Mouse (Mus musculus): ENCODE measurements at regions not wholly inside any gene's neighbourhood (a gene's known extent, or its start where the extent isn't known, plus 50 kb on each side); places are given as distances from the start of the nearest gene placed in this dataset.

- Histone ChIP-seq H3K79me2 (ENCODE audit: control insufficient read depth, insufficient read depth, low read length) (no peaks in the 10 kb centered on the region), H3K27me3 (ENCODE audit: control insufficient read depth, insufficient read depth, low read length) (no peaks in the 10 kb centered on the region; the same call in 1 of the 2 replicates), H3K36me3 (ENCODE audit: control insufficient read depth, insufficient read depth, low read length) (no peaks in the 10 kb centered on the region), H3K27ac (replicated peaks; ENCODE audit: insufficient read depth, low read depth, low read length) (no peak overlapping the region), H3K4me1 (ENCODE audit: control insufficient read depth, insufficient read depth, low read length) (no peaks in the 10 kb centered on the region), H3K4me3 (ENCODE audit: insufficient read depth, low read depth, low read length) (no peak overlapping the region), H3K9ac (ENCODE audit: low read depth, low read length) (no peak overlapping the region)
- 88% methylated on average over 2 of the region's 2 CpGs for WGBS
- TF ChIP-seq CTCF (IDR thresholded peaks at IDR 0.05; ENCODE audit: low read depth, low read length): no peak
- TF ChIP-seq POLR2A (IDR thresholded peaks at IDR 0.05; ENCODE audit: extremely low read depth, insufficient read depth, low read length): no peak
- DNase-seq (ENCODE audit: extremely low read depth, low read depth, low spot score): no peak
Measured at GRCm38 (mm10) chr13:60011092-60011491, 166.1 kb downstream of the Gas1 start.

DNA sequence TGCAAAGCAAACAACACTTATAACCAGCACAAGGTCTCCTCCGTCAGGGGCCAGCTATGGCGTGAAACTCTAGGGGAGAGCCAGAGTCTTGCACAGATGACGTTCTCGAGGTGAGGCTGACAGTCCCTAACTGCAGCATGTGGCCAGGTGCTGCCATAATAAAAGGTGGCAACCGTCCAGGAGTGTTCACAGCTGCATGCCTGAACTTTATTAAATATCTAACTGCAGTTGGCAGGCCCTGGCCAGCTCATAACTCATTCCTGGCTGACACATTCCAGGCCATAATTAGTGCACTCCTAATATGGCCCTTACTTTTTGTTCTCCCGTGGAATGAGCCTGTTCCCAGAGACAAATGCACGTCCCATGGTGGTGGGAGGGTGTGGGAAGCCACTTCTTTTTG is 169.6 kb downstream of the Gas1 start:
- no peak for DNase-seq (ENCODE audit: extremely low read depth, low read depth, low spot score)
- 74% methylated on average over 7 of the region's 7 CpGs for WGBS

GRCm38 (mm10) chr13:60007031-60007430 is 170.1 kb downstream of the Gas1 start:
- Histone ChIP-seq H3K27ac (replicated peaks; ENCODE audit: insufficient read depth, low read depth, low read length) (no peak overlapping the region), H3K36me3 (ENCODE audit: control insufficient read depth, insufficient read depth, low read length) (no peaks in the 10 kb centered on the region), H3K4me3 (ENCODE audit: insufficient read depth, low read depth, low read length) (no peak overlapping the region), H3K27me3 (ENCODE audit: control insufficient read depth, insufficient read depth, low read length) (no peaks in the 10 kb centered on the region), H3K79me2 (ENCODE audit: control insufficient read depth, insufficient read depth, low read length) (no peaks in the 10 kb centered on the region), H3K4me1 (ENCODE audit: control insufficient read depth, insufficient read depth, low read length) (no peaks in the 10 kb centered on the region), H3K9ac (ENCODE audit: low read depth, low read length) (no peak overlapping the region)
- DNase-seq (ENCODE audit: extremely low read depth, low read depth, low spot score): no peak
- TF ChIP-seq POLR2A (IDR thresholded peaks at IDR 0.05; ENCODE audit: extremely low read depth, insufficient read depth, low read length) (no peak), CTCF (IDR thresholded peaks at IDR 0.05; ENCODE audit: low read depth, low read length) (no peak)
- 48% methylated on average over 4 of the region's 4 CpGs for WGBS

More for the DNA sequence above, 169.6 kb downstream of the Gas1 start:
- Histone ChIP-seq H3K4me1 (ENCODE audit: control insufficient read depth, insufficient read depth, low read length) (no peaks in the 10 kb centered on the region), H3K27ac (replicated peaks; ENCODE audit: insufficient read depth, low read depth, low read length) (no peak overlapping the region), H3K9ac (ENCODE audit: low read depth, low read length) (no peak overlapping the region), H3K36me3 (ENCODE audit: control insufficient read depth, insufficient read depth, low read length) (no peaks in the 10 kb centered on the region), H3K27me3 (ENCODE audit: control insufficient read depth, insufficient read depth, low read length) (no peaks in the 10 kb centered on the region), H3K4me3 (ENCODE audit: insufficient read depth, low read depth, low read length) (no peak overlapping the region), H3K79me2 (ENCODE audit: control insufficient read depth, insufficient read depth, low read length) (no peaks in the 10 kb centered on the region)
- TF ChIP-seq CTCF (IDR thresholded peaks at IDR 0.05; ENCODE audit: low read depth, low read length) (no peak), POLR2A (IDR thresholded peaks at IDR 0.05; ENCODE audit: extremely low read depth, insufficient read depth, low read length) (no peak)

DNA sequence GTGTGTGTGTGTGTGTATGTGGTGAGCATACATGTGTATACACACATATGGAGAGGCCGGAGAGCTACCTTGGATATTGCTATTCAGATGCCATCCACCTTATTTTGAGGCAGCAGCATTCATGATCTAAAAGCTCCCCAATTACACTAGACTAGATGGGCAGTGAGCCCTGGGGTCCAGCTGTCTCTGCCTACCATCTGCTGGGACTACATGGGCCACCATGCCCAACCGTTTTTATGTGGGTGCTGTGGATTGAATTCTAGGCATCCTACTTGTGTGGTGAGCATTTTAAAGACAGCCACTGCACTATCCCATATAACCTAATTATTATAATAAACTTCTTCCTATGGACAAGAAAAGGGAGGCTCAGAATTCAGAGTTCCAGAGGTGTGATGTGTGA is 172.6 kb downstream of the Gas1 start:
- Histone ChIP-seq H3K9ac (ENCODE audit: low read depth, low read length) (no peak overlapping the region), H3K27ac (replicated peaks; ENCODE audit: insufficient read depth, low read depth, low read length) (no peak overlapping the region), H3K4me1 (ENCODE audit: control insufficient read depth, insufficient read depth, low read length) (no peaks in the 10 kb centered on the region), H3K36me3 (ENCODE audit: control insufficient read depth, insufficient read depth, low read length) (no peaks in the 10 kb centered on the region), H3K4me3 (ENCODE audit: insufficient read depth, low read depth, low read length) (no peak overlapping the region), H3K27me3 (ENCODE audit: control insufficient read depth, insufficient read depth, low read length) (no peaks in the 10 kb centered on the region), H3K79me2 (ENCODE audit: control insufficient read depth, insufficient read depth, low read length) (no peaks in the 10 kb centered on the region)
- TF ChIP-seq POLR2A (IDR thresholded peaks at IDR 0.05; ENCODE audit: extremely low read depth, insufficient read depth, low read length) (no peak), CTCF (IDR thresholded peaks at IDR 0.05; ENCODE audit: low read depth, low read length) (no peak)
- 84% methylated on average over 2 of the region's 2 CpGs for WGBS
- DNase-seq (ENCODE audit: extremely low read depth, low read depth, low spot score): no peak

DNA sequence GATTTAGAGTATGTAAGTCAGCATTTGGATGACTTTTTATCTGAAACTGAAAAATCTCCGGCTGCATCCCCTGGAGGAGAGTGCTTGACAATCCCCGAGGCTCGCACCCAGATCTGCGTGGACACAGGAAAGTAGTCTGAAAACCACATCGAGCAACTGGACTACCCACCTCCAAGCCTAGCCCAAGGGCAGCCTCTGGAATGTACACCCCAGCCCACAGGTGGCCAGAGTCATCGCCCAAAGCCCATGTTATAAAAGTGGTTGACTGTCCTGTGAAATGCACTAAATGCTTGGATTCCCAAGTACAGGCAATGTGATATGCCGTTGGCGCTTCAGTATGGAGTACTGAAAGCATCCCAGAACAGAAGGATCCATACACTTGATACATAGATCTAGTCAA is 175.1 kb downstream of the Gas1 start:
- no peak overlapping the region for H3K4me3 ChIP-seq (ENCODE audit: insufficient read depth, low read depth, low read length)
- no peaks in the 10 kb centered on the region for H3K79me2 ChIP-seq (ENCODE audit: control insufficient read depth, insufficient read depth, low read length)
- no peak for TF ChIP-seq POLR2A (IDR thresholded peaks at IDR 0.05; ENCODE audit: extremely low read depth, insufficient read depth, low read length)
- no peak for TF ChIP-seq CTCF (IDR thresholded peaks at IDR 0.05; ENCODE audit: low read depth, low read length)
- H3K27ac ChIP-seq (replicated peaks; ENCODE audit: insufficient read depth, low read depth, low read length): no peak overlapping the region
- no peak overlapping the region for H3K9ac ChIP-seq (ENCODE audit: low read depth, low read length)
- 93% methylated on average over 8 of the region's 8 CpGs for WGBS
- H3K36me3 ChIP-seq (ENCODE audit: control insufficient read depth, insufficient read depth, low read length): no peaks in the 10 kb centered on the region
- no peaks in the 10 kb centered on the region for H3K4me1 ChIP-seq (ENCODE audit: control insufficient read depth, insufficient read depth, low read length)
- DNase-seq (ENCODE audit: extremely low read depth, low read depth, low spot score): no peak
- H3K27me3 ChIP-seq (ENCODE audit: control insufficient read depth, insufficient read depth, low read length): no peaks in the 10 kb centered on the region

- 72% methylated on average over 4 of the region's 4 CpGs for WGBS
- TF ChIP-seq CTCF (IDR thresholded peaks at IDR 0.05; ENCODE audit: low read depth, low read length): no peak
- no peak for TF ChIP-seq POLR2A (IDR thresholded peaks at IDR 0.05; ENCODE audit: extremely low read depth, insufficient read depth, low read length)
Measured at GRCm38 (mm10) chr13:60001637-60002036, 175.5 kb downstream of the Gas1 start.

More at GRCm38 (mm10) chr13:60001637-60002036, 175.5 kb downstream of the Gas1 start:
- no peak for DNase-seq (ENCODE audit: extremely low read depth, low read depth, low spot score)
- H3K27ac ChIP-seq (replicated peaks; ENCODE audit: insufficient read depth, low read depth, low read length): no peak overlapping the region
- H3K27me3 ChIP-seq (ENCODE audit: control insufficient read depth, insufficient read depth, low read length): no peaks in the 10 kb centered on the region
- no peaks in the 10 kb centered on the region for H3K79me2 ChIP-seq (ENCODE audit: control insufficient read depth, insufficient read depth, low read length)
- no peaks in the 10 kb centered on the region for H3K36me3 ChIP-seq (ENCODE audit: control insufficient read depth, insufficient read depth, low read length)
- H3K4me3 ChIP-seq (ENCODE audit: insufficient read depth, low read depth, low read length): no peak overlapping the region
- no peak overlapping the region for H3K9ac ChIP-seq (ENCODE audit: low read depth, low read length)
- H3K4me1 ChIP-seq (ENCODE audit: control insufficient read depth, insufficient read depth, low read length): no peaks in the 10 kb centered on the region

Data from liver, adult 2 months (tissue).